Mouse (Mus musculus) embryonic facial prominence, embryonic 15.5 days (tissue): ENCODE data around the gene Tbc1d15. TPM values are rescaled to one million over a fixed set of nuclear protein-coding genes. Genes with fewer than 3 reads are reported as not detected.

Experiments used
- ATAC-seq: fragments of 200-750 bp; cut with Nextera tagmentation; 2 replicates; pipeline ENCODE4 v1.8.0; 2017; ENCODE audit warnings: low read depth, moderate TSS enrichment; ENCODE audit not compliant: insufficient number of reproducible peaks, low FRiP score, low TSS enrichment
- H3K27ac ChIP-seq: fragments of 300-500 bp; sonication (generic); replicated peaks from 2 replicates; pipeline ENCODE4 v1.5.1; 2015; ENCODE audit warnings: mild to moderate bottlenecking, inconsistent platforms
- H3K27me3 ChIP-seq: fragments of 300-500 bp; sonication (generic); 2 replicates; pipeline ENCODE4 v1.6.1; 2015; ENCODE audit warnings: inconsistent platforms
- H3K36me3 ChIP-seq: fragments of 300-500 bp; sonication (generic); 2 replicates; pipeline ENCODE4 v1.6.1; 2015; ENCODE audit warnings: mild to moderate bottlenecking, inconsistent platforms
- H3K4me1 ChIP-seq: fragments of 300-500 bp; sonication (generic); 2 replicates; pipeline ENCODE4 v1.6.1; 2015; ENCODE audit warnings: inconsistent platforms
- H3K4me2 ChIP-seq: fragments of 300-500 bp; sonication (generic); replicated peaks from 2 replicates; pipeline ENCODE4 v1.6.1; 2015; ENCODE audit warnings: mild to moderate bottlenecking, inconsistent platforms
- H3K4me3 ChIP-seq: fragments of 300-500 bp; sonication (generic); replicated peaks from 2 replicates; pipeline ENCODE4 v1.5.1; 2015; ENCODE audit warnings: mild to moderate bottlenecking, inconsistent platforms
- H3K9ac ChIP-seq: fragments of 300-500 bp; sonication (generic); 2 replicates; pipeline ENCODE4 v1.6.1; 2015; ENCODE audit warnings: inconsistent platforms
- H3K9me3 ChIP-seq: fragments of 300-500 bp; sonication (generic); replicated peaks from 2 replicates; pipeline ENCODE4 v1.6.1; 2016; ENCODE audit warnings: inconsistent platforms
- WGBS: fragments of 180-500 bp; shearing (Covaris S2); methylation state at CpG from one replicate; pipeline ENCODE4 v1.1.7; 2015; 5-methylcytosine and 5-hydroxymethylcytosine counted together
- polyA plus RNA-seq: library from polyadenylated mRNA; unstranded; fragments of >200 nt; fragmentation: Nextera tagmentation; extraction: Ambion mirVana; gene quantifications from 2 replicates; pipeline ENCODE4 v1.2.1, GENCODE M21; 2015

Tbc1d15 gene
- polyA plus RNA-seq, 1 experiment from 2014 or later = 56.2 TPM

DNA sequence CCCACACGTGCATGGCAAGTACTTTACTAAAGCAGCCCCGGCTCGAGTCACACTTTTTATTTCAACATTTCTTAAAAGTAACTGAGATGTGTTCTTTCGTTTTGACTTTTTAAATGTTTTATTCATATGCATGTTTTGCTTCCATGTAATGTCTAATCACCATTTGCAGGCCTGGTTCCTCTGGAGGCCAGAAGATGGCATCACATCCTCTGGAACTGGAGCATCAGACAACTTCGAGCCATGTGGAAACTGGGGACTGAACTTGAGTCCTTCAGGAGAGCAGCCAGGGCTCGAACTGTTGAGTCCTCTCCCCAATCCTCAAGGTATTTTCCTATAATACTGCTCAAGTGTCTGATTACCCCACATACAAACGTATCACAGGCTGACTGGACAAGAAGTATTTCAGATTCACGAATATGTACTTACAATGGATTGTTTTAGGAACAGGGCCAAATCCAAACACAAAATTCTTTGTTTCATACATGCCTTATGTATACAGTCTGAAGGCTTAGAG is 10.1 kb downstream of the Tbc1d15 start:
- Histone ChIP-seq H3K27ac (no peak overlapping the region), H3K9ac (no peak overlapping the region), H3K9me3 (no peaks in the 10 kb centered on the region), H3K4me1 (no peaks in the 10 kb centered on the region), H3K4me3 (no peak overlapping the region), H3K4me2 (no peak overlapping the region), H3K27me3 (no peaks in the 10 kb centered on the region), H3K36me3 (peaks cover 22% of the 10 kb centered on the region)
- 68% methylated on average over 8 of the region's 8 CpGs for WGBS
- no peak for ATAC-seq

DNA sequence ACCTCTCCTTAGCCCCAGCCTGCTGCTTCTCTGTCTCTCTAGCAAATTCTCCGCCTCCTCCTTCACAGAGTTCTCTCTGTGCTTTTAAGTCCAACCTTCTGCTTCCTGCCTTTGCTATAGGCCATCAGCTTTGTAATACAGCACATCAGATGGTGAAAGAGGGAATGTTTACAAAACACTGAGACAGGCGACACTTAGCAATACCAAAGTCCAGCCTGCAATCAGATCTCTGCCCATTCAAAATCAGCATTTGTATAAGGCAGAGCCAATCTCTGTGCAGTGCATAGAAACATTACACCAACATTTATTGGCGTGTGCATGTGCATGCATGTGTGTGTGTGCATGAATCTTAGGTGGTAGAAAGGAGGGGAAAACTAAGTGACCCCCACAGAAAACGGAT is 13.3 kb downstream of the Tbc1d15 start:
- H3K4me1 ChIP-seq = no peaks in the 10 kb centered on the region
- no peak for ATAC-seq
- H3K4me3 ChIP-seq = no peak overlapping the region
- no peaks in the 10 kb centered on the region for H3K9me3 ChIP-seq
- H3K9ac ChIP-seq = no peak overlapping the region
- no peak overlapping the region for H3K27ac ChIP-seq
- no peaks in the 10 kb centered on the region for H3K27me3 ChIP-seq
- 82% methylated on average over 4 of the region's 4 CpGs for WGBS
- H3K36me3 ChIP-seq = peaks cover 31% of the 10 kb centered on the region
- H3K4me2 ChIP-seq = no peak overlapping the region

GRCm38 (mm10) chr10:115236733-115237132 is 14.5 kb downstream of the Tbc1d15 start:
- WGBS = 82% methylated on average over 4 of the region's 4 CpGs
- Histone ChIP-seq H3K27me3 (no peaks in the 10 kb centered on the region), H3K4me2 (no peak overlapping the region), H3K4me3 (no peak overlapping the region), H3K4me1 (no peaks in the 10 kb centered on the region), H3K27ac (no peak overlapping the region), H3K36me3 (peaks cover 39% of the 10 kb centered on the region), H3K9ac (no peak overlapping the region), H3K9me3 (no peaks in the 10 kb centered on the region)
- ATAC-seq = no peak

DNA sequence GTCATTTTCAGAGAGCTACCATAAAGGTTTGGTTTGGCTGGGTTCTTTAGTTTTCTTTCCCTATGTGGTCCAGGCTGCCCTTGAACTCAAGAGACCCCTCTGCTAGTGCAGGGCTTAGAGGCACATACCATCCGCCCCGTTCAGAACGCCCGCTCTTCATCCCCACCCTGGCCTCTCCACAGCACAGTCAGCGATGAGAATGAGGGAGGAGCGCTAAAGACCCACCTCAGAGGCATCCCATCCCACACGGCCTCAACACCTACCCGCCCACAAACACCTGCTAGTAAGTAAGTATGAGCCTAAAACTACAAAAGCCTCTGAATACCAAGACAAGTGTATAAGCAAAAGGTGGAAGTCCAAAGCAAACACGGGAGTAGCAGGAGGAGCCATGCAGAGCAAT is 15.8 kb downstream of the Tbc1d15 start:
- Histone ChIP-seq H3K36me3 (peaks cover 39% of the 10 kb centered on the region), H3K27me3 (no peaks in the 10 kb centered on the region), H3K27ac (no peak overlapping the region), H3K4me2 (no peak overlapping the region), H3K9me3 (no peaks in the 10 kb centered on the region), H3K9ac (no peak overlapping the region), H3K4me1 (no peaks in the 10 kb centered on the region), H3K4me3 (no peak overlapping the region)
- WGBS = 90% methylated on average over 9 of the region's 9 CpGs
- ATAC-seq = no peak

DNA sequence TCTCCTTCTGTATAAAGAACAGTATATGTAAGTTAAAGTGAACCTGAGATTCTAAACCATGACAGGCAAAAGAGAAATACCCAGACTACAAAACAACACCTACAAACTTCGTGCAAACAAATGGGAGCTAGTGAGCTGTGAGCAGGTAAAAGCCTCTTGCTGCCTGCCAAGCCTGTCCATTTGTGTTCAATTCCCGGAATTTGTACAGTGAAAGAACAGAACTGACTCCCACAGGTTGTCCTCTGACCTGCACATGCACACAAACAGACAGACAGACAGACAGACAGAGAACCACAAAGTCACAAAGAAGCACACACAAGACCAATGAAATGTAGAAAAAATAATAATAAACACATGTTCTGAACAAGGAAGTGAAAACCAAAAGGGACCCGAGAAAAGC is 17.5 kb downstream of the Tbc1d15 start:
- Histone ChIP-seq H3K27me3 (no peaks in the 10 kb centered on the region), H3K36me3 (peaks cover 35% of the 10 kb centered on the region), H3K4me3 (no peak overlapping the region), H3K4me1 (no peaks in the 10 kb centered on the region), H3K9ac (no peak overlapping the region), H3K4me2 (no peak overlapping the region), H3K27ac (no peak overlapping the region), H3K9me3 (no peaks in the 10 kb centered on the region)
- no peak for ATAC-seq
- WGBS = 74% methylated on average over 3 of the region's 3 CpGs

DNA sequence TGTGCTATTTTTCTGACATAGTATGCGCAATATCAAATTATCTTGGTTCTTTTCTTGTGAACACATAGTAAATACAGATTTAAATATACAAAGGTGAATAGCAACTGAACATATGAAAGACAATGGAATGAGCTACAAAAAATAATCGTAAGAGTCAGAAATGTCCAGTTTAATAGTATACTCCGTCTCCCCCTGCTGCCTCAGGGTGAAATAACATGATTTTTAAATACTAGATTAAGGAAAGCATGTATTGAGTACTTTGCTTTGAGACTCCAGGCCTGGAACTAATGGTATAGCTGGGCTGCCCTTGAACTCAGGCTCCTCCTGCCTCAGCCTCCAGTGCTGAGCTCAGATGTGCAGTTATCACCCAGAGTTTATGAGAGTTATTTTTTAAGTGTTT is 18.8 kb downstream of the Tbc1d15 start:
- Histone ChIP-seq H3K27me3 (no peaks in the 10 kb centered on the region), H3K4me2 (no peak overlapping the region), H3K4me3 (no peak overlapping the region), H3K27ac (no peak overlapping the region), H3K36me3 (peaks cover 30% of the 10 kb centered on the region), H3K4me1 (no peaks in the 10 kb centered on the region), H3K9ac (no peak overlapping the region), H3K9me3 (no peaks in the 10 kb centered on the region)
- ATAC-seq = no peak
- WGBS = 84% methylated on average over 3 of the region's 3 CpGs

GRCm38 (mm10) chr10:115229023-115229422 is 22.2 kb downstream of the Tbc1d15 start:
- Histone ChIP-seq H3K27me3 (no peaks in the 10 kb centered on the region), H3K36me3 (peaks cover 32% of the 10 kb centered on the region)
- WGBS = 80% methylated on average over 9 of the region's 9 CpGs

GRCm38 (mm10) chr10:115226586-115226985 is 24.7 kb downstream of the Tbc1d15 start:
- H3K36me3 ChIP-seq = peaks cover 20% of the 10 kb centered on the region; the same call in 1 of the 2 replicates
- H3K9me3 ChIP-seq = no peaks in the 10 kb centered on the region
- H3K4me1 ChIP-seq = no peaks in the 10 kb centered on the region
- no peak overlapping the region for H3K4me2 ChIP-seq
- H3K27me3 ChIP-seq = no peaks in the 10 kb centered on the region
- ATAC-seq = no peak
- no peak overlapping the region for H3K9ac ChIP-seq
- no peak overlapping the region for H3K27ac ChIP-seq
- WGBS = 91% methylated on average over 7 of the region's 7 CpGs
- H3K4me3 ChIP-seq = no peak overlapping the region

More at GRCm38 (mm10) chr10:115229023-115229422, 22.2 kb downstream of the Tbc1d15 start:
- Histone ChIP-seq H3K4me3 (no peak overlapping the region), H3K9ac (no peak overlapping the region), H3K4me1 (no peaks in the 10 kb centered on the region), H3K9me3 (no peaks in the 10 kb centered on the region), H3K4me2 (no peak overlapping the region), H3K27ac (no peak overlapping the region)
- no peak for ATAC-seq

DNA sequence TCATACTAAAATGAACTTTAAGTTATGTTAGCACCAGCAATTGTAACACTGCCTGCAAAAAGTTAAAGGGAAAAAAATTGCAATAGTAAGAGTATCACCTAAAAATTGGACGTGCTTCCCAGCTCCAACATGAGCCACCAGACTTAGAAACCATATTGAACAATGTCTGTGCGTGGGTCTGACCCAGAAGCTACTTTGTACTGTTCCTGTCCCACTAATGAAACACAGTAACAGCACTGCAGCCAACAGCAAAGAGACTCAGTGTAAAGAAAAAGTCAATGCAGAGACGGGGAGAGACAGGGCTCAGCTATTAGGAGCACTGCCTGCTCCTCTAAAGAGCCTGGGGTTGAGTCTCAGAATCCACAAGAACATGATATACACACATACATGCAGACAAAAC is 27.4 kb downstream of the Tbc1d15 start:
- Histone ChIP-seq H3K4me3 (no peak overlapping the region), H3K9me3 (no peaks in the 10 kb centered on the region), H3K4me1 (no peaks in the 10 kb centered on the region), H3K9ac (no peak overlapping the region), H3K27me3 (no peaks in the 10 kb centered on the region), H3K27ac (no peak overlapping the region), H3K4me2 (no peak overlapping the region), H3K36me3 (peaks cover 24% of the 10 kb centered on the region)
- 79% methylated on average over 3 of the region's 3 CpGs for WGBS
- ATAC-seq = no peak

DNA sequence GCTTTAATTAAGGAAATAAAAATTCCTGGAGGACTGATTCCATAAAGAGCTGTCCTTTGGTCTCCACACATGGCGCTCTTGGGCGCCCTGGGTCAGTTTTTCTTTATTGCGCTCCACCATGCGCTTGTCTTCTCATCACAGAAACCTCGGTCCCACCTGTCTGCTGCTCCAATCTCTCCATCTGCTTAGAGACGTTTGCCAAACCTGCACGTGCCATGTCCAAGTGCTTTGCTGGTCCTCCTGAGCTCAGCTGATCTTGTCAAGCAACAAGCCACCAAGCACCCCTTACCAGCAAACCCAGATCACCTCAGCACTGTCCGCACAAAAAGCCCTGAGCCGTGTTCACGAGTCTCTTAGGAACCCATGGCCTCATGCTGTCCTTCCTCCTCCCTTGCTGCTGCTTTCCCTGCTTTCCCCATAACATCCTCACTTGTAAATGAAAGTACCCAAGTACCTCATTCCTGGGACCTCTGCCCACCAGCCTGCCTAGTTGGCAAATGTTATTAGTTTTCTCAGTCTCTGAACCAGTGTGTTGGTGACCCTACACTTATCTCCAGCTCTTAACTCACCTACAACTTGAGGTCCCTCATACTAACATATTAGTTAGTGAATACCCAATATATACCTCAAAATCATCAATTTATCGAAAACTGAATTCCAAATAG is 38.2 kb downstream of the Tbc1d15 start:
- ATAC-seq = no peak
- Histone ChIP-seq H3K9me3 (no peaks in the 10 kb centered on the region), H3K27me3 (no peaks in the 10 kb centered on the region), H3K9ac (no peak overlapping the region), H3K4me1 (no peaks in the 10 kb centered on the region), H3K4me2 (no peak overlapping the region), H3K36me3 (peaks cover 52% of the 10 kb centered on the region), H3K27ac (no peak overlapping the region), H3K4me3 (no peak overlapping the region)
- 93% methylated on average over 11 of the region's 11 CpGs for WGBS

DNA sequence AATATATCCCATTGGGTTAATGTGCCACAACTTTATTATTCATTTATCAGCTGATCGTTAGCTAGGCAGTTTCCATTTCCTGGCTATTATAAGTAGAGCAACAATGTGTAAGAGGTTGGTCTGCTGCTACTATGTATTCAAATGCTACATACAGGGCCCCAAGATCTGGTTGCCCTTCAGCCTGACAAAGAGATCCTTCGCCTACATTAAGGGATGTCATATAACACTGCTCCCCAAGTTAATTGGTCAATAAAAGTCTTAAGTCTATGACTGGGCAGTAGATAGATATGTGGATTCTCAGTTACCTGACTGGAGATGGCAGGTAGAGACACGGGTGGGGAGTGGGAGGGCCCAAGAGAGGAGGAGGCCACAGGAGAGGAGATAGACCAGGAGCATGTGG is 45.4 kb downstream of the Tbc1d15 start:
- Histone ChIP-seq H3K9ac (no peak overlapping the region), H3K27me3 (no peaks in the 10 kb centered on the region), H3K36me3 (peaks cover 30% of the 10 kb centered on the region), H3K9me3 (no peaks in the 10 kb centered on the region), H3K4me1 (no peaks in the 10 kb centered on the region), H3K4me2 (no peak overlapping the region), H3K27ac (no peak overlapping the region), H3K4me3 (no peak overlapping the region)
- no peak for ATAC-seq
- 92% methylated on average over 3 of the region's 3 CpGs for WGBS

- 83% methylated on average over 1 of the region's 1 CpGs for WGBS
- H3K9ac ChIP-seq = no peak overlapping the region
Measured at GRCm38 (mm10) chr10:115205284-115205683, 46.0 kb downstream of the Tbc1d15 start.

More at GRCm38 (mm10) chr10:115205284-115205683, 46.0 kb downstream of the Tbc1d15 start:
- no peak for ATAC-seq
- H3K36me3 ChIP-seq = peaks cover 29% of the 10 kb centered on the region
- no peaks in the 10 kb centered on the region for H3K9me3 ChIP-seq
- no peaks in the 10 kb centered on the region for H3K27me3 ChIP-seq
- H3K4me1 ChIP-seq = no peaks in the 10 kb centered on the region
- no peak overlapping the region for H3K27ac ChIP-seq
- no peak overlapping the region for H3K4me2 ChIP-seq
- no peak overlapping the region for H3K4me3 ChIP-seq
